Mouse (Mus musculus) lung, adult 18-20 months (tissue): ENCODE data around the gene Prnd.

Source experiments
- DNase-seq, 2 experiments: peaks; one replicate each; pipeline ENCODE4 v3.0.0; 2022; ENCODE audit warnings: mixed read lengths in 2 of 2

The Prnd gene

GRCm38 (mm10) chr2:131950598-131951095, at the start of gene Prnd:
TSS of gene Prnd (plus strand) at chr2:131950861.
- no peak for DNase-seq

GRCm38 (mm10) chr2:131902423-131902822, 48.2 kb upstream of the Prnd start:
- no peak for DNase-seq

- DNase-seq = peak; percentile 69 to 73
These were observed 47.8 kb upstream of the Prnd start for GRCm38 (mm10) chr2:131902867-131903266.

- DNase-seq = no peak
These were observed 45.6 kb upstream of the Prnd start for GRCm38 (mm10) chr2:131905025-131905424.

GRCm38 (mm10) chr2:131905776-131906175, 44.9 kb upstream of the Prnd start:
- peak; percentile 60 to 81 for DNase-seq

- DNase-seq = no peak
These were observed 44.4 kb upstream of the Prnd start for GRCm38 (mm10) chr2:131906266-131906665.

GRCm38 (mm10) chr2:131906846-131907245, 43.8 kb upstream of the Prnd start:
- no peak for DNase-seq

GRCm38 (mm10) chr2:131907311-131907710, 43.4 kb upstream of the Prnd start:
- no peak for DNase-seq

GRCm38 (mm10) chr2:131908351-131908861, 42.3 kb upstream of the Prnd start:
- DNase-seq = no peak

GRCm38 (mm10) chr2:131908906-131909305, 41.8 kb upstream of the Prnd start:
- no peak for DNase-seq

GRCm38 (mm10) chr2:131909683-131910572, 40.7 kb upstream of the Prnd start, which contains the start of the genes Prnp and Prn:
TSS of gene Prnp (plus strand) at chr2:131909928.
TSS of gene Prn (plus strand) at chr2:131909957.
- peak; percentile 88 to 91 for DNase-seq

GRCm38 (mm10) chr2:131910847-131911246, 39.8 kb upstream of the Prnd start:
- no peak for DNase-seq

GRCm38 (mm10) chr2:131911341-131911740, 39.3 kb upstream of the Prnd start:
- no peak for DNase-seq

GRCm38 (mm10) chr2:131912526-131913258, 38.0 kb upstream of the Prnd start:
- no peak for DNase-seq

GRCm38 (mm10) chr2:131932275-131932902, 18.3 kb upstream of the Prnd start:
- no peak for DNase-seq

GRCm38 (mm10) chr2:131933013-131933412, 17.6 kb upstream of the Prnd start:
- no peak for DNase-seq

- DNase-seq = no peak
These were observed 17.1 kb upstream of the Prnd start for GRCm38 (mm10) chr2:131933598-131933997.

GRCm38 (mm10) chr2:131934243-131934642, 16.4 kb upstream of the Prnd start:
- no peak for DNase-seq

GRCm38 (mm10) chr2:131935390-131936105, 15.1 kb upstream of the Prnd start:
- peak; percentile 74 to 80 for DNase-seq

GRCm38 (mm10) chr2:131936410-131936809, 14.3 kb upstream of the Prnd start:
- DNase-seq = no peak

GRCm38 (mm10) chr2:131939404-131940111, 11.1 kb upstream of the Prnd start:
- DNase-seq = peak; percentile 32 to 35
